Mouse (Mus musculus): ENCODE results near the gene Kazald1. TPM values are rescaled to one million over a fixed set of nuclear protein-coding genes. Genes with fewer than 3 reads are reported as not detected.

Gene Kazald1
- polyA plus RNA-seq, 1 experiment from 2014 or later: 1.1 TPM

DNA sequence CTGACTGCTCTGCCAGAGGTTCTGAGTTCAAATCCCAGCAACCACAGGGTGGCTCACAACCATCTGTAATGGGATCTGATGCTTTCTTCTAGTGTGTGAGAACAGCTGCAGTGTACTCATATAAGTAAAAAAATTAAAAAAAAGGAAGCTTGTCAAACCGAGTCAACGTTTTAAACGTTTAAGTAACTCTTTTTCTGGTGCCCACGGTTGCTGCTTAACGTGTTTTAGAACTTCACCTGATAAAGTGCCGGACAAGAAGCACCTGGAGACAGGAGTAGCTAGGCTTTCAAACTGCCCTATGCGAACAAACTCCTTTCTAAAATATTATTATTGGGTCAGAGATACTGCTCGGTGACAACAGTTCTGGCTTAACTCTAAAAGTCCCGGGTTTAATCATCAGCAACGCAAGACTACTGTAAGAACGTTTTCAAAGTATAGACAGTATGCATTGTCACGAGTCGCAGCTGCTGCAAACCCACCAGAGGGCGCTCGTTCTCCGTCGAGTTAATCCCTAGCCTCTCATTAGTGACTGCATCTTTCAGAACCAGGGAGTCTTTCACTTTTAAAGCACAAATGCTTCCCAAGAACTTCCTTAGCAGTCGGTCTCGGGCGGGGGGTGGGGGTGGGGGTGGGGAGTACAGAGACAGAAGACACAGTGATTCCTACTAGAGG is 1.0 kb upstream of the Kazald1 start:
- Histone ChIP-seq H3K9me3 (replicated peaks; ENCODE audit: control insufficient read depth, low read length) (no peaks in the 10 kb centered on the region), H3K4me3 (ENCODE audit: low read depth, low read length) (peak overlapping the region; percentile 49), H3K4me1 (ENCODE audit: control insufficient read depth, insufficient read depth, low read length) (peaks cover 13% of the 10 kb centered on the region), H3K4me2 (ENCODE audit: low read length) (peak overlapping the region; percentile 89), H3K36me3 (ENCODE audit: control insufficient read depth, insufficient read depth, low read length) (no peaks in the 10 kb centered on the region), H3K27ac (ENCODE audit: low read depth, low read length) (no peak overlapping the region), H3K27me3 (replicated peaks; ENCODE audit: control insufficient read depth, insufficient read depth, low read length) (peaks cover 40% of the 10 kb centered on the region), H3K9ac (ENCODE audit: low read length) (peak overlapping the region; percentile 60)
- ATAC-seq: peak; percentile 61
- peak; percentile 94 for DNase-seq (ENCODE audit: low spot score)
- WGBS: 7% methylated on average over 20 of the region's 20 CpGs

DNA sequence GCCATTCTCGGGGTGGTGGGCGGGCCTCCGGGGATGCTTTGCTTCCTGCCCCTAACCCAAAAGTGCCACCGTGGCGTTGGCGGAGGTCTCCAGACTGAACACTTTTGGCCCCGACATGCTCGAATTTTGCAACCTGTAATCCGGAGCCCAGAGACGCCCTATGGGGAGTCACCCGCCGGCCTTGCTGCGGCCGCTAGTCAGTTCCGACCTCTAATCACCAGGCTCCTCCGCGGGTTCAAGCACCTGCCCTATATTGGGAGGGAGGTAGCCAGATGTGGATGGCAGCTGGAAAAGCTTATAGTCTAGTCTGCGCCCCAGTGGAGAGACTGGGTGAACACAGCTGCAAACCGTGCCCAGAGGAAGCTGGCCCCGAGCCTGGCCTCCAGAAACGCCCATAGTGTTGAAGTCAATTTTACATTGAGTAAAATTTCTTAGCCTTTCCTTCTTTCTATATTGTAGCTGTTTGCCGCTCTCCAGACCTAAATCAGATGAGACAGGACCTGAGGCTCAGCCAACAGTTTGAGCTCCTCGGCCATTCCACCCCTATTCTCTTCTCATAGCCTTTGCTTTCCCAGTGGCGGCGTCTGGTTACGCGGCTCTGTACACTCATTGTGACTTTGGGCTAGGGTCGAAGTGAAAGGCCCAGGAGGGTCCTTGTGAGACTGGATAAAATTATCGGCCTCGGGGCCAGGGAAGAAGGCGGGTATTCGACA is 438 bp downstream of the Kazald1 start:
- peak overlapping the region; percentile 89 for H3K4me2 ChIP-seq (ENCODE audit: low read length)
- H3K4me3 ChIP-seq (ENCODE audit: low read depth, low read length): peak overlapping the region; percentile 49
- H3K27ac ChIP-seq (ENCODE audit: low read depth, low read length): no peak overlapping the region
- peaks cover 54% of the 10 kb centered on the region for H3K27me3 ChIP-seq (replicated peaks; ENCODE audit: control insufficient read depth, insufficient read depth, low read length)
- H3K36me3 ChIP-seq (ENCODE audit: control insufficient read depth, insufficient read depth, low read length): no peaks in the 10 kb centered on the region
- ATAC-seq: peak; percentile 47; the same call in 1 of the 2 replicates
- H3K9me3 ChIP-seq (replicated peaks; ENCODE audit: control insufficient read depth, low read length): no peaks in the 10 kb centered on the region
- peak overlapping the region; percentile 60 for H3K9ac ChIP-seq (ENCODE audit: low read length)
- no peak for DNase-seq (ENCODE audit: low spot score)
- H3K4me1 ChIP-seq (ENCODE audit: control insufficient read depth, insufficient read depth, low read length): peaks cover 22% of the 10 kb centered on the region
- under 1% methylated on average over 32 of the region's 32 CpGs for WGBS

DNA sequence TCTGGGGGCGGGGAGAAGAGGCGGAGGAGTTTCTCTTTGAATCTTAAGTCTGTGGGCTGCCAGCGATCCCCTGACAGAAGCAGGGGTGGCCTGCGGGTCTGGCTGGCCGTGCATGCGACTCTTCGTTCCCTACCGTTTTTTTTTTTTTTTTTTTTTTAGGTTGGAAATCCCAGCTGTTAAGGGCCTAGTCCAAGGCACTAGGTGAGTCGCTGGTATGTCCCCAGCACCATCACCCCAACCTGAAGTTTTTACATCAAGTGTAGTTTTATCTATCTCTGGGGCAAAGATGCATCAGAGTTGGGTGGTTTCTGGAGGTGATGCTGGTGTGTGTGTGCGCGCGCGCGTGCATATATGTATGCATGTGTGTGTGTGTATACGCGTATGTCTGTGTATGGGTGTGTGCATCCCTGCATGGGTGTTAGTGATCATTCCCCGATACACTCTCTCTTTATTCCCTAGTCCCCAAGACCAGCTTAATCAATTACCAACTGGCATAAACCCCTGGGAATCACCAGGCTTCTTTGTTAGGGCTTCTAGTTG is 1.1 kb downstream of the Kazald1 start:
- WGBS: 8% methylated on average over 17 of the region's 17 CpGs
- DNase-seq (ENCODE audit: low spot score): no peak
- peaks cover 28% of the 10 kb centered on the region for H3K4me1 ChIP-seq (ENCODE audit: control insufficient read depth, insufficient read depth, low read length)
- no peaks in the 10 kb centered on the region for H3K36me3 ChIP-seq (ENCODE audit: control insufficient read depth, insufficient read depth, low read length)
- peak overlapping the region; percentile 89 for H3K4me2 ChIP-seq (ENCODE audit: low read length)
- H3K9ac ChIP-seq (ENCODE audit: low read length): peak overlapping the region; percentile 29; the same call in 1 of the 2 replicates
- no peaks in the 10 kb centered on the region for H3K9me3 ChIP-seq (replicated peaks; ENCODE audit: control insufficient read depth, low read length)
- H3K27me3 ChIP-seq (replicated peaks; ENCODE audit: control insufficient read depth, insufficient read depth, low read length): peaks cover 60% of the 10 kb centered on the region
- H3K27ac ChIP-seq (ENCODE audit: low read depth, low read length): no peak overlapping the region
- H3K4me3 ChIP-seq (ENCODE audit: low read depth, low read length): peak overlapping the region; percentile 49
- ATAC-seq: no peak

DNA sequence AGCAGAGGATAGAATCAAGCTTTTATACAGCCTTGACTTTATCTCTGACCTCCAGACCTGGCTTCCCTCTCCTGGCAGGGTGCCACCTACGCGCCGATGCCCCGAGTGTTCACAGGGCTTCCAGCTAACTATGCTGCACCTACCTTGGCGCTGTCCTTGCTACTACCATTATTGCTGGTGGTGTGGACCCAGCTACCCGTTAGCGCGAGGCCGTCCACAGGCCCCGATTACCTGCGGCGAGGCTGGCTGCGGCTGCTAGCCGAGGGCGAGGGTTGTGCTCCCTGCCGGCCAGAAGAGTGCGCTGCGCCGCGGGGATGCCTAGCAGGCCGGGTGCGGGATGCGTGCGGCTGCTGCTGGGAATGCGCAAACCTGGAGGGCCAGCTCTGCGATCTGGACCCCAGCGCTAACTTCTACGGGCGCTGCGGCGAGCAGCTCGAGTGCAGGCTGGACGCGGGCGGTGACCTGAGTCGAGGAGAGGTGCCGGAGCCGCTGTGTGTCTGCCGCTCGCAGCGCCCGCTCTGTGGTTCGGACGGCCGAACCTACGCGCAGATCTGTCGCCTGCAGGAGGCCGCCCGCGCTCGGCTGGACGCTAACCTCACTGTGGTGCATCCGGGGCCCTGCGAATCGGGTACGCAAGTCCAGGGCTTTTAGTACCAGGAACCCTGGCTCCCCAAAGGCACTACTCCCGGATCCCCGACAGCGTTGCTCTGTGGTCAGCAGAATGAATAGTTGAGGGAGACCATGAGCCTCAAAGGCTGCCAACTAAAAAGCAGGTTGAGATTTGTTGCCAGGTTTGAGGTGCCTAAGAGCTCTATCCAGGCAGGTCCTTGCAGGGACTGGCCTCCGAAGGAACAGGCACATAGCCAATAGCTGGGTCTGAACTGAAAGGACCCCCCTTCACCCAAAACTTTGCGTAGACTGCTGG is 1.8 kb downstream of the Kazald1 start:
- H3K36me3 ChIP-seq (ENCODE audit: control insufficient read depth, insufficient read depth, low read length): no peaks in the 10 kb centered on the region
- no peak overlapping the region for H3K27ac ChIP-seq (ENCODE audit: low read depth, low read length)
- no peak for ATAC-seq
- H3K4me2 ChIP-seq (ENCODE audit: low read length): peak overlapping the region; percentile 56
- WGBS: 1% methylated on average over 62 of the region's 62 CpGs
- H3K9ac ChIP-seq (ENCODE audit: low read length): no peak overlapping the region
- peaks cover 62% of the 10 kb centered on the region for H3K27me3 ChIP-seq (replicated peaks; ENCODE audit: control insufficient read depth, insufficient read depth, low read length)
- peak overlapping the region; percentile 33 for H3K4me3 ChIP-seq (ENCODE audit: low read depth, low read length)
- H3K4me1 ChIP-seq (ENCODE audit: control insufficient read depth, insufficient read depth, low read length): peaks cover 29% of the 10 kb centered on the region
- peak; percentile 53 for DNase-seq (ENCODE audit: low spot score)
- H3K9me3 ChIP-seq (replicated peaks; ENCODE audit: control insufficient read depth, low read length): no peaks in the 10 kb centered on the region

DNA sequence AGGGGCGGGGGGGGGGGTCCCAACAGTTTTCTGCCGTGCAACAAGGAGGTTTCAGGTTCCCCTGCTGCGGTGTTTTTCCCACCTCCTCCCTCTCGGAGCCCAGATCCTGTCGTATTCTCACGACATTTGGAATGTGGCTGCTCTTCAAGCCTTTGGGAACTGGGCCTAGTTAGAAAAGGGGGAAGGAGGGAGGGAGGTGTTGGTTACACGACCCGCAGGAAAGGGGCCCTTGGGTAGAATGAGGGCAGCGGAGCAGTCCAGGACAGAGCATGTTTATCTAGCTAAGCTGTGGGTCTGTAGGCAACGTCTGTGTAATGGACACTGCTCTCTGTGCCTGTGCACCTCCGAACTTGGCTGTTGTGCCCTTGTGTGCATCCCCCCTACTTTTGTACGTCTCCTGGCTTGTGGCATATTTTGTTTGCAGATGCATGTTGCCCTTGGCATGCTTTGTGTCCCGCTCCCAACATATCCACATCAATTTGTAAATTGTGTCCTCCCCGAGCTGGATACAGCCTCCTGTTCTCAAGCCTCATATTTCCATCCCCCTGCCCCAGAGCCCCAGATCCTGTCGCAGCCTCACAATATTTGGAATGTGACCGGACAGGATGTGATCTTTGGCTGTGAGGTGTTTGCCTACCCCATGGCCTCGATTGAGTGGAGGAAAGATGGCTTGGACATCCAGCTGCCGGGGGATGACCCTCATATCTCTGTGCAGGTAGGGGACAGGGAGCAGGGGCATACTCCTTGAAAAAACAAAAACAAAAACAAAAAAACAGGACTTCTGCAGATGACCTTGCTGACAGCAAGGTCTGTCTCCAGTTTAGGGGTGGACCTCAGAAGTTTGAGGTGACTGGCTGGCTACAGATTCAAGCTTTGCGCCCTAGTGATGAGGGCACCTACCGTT is 3.0 kb downstream of the Kazald1 start:
- peaks cover 62% of the 10 kb centered on the region for H3K27me3 ChIP-seq (replicated peaks; ENCODE audit: control insufficient read depth, insufficient read depth, low read length)
- 6% methylated on average over 20 of the region's 20 CpGs for WGBS
- no peaks in the 10 kb centered on the region for H3K36me3 ChIP-seq (ENCODE audit: control insufficient read depth, insufficient read depth, low read length)
- peaks cover 29% of the 10 kb centered on the region for H3K4me1 ChIP-seq (ENCODE audit: control insufficient read depth, insufficient read depth, low read length)
- ATAC-seq: no peak
- H3K4me2 ChIP-seq (ENCODE audit: low read length): no peak overlapping the region
- no peak overlapping the region for H3K27ac ChIP-seq (ENCODE audit: low read depth, low read length)
- no peak overlapping the region for H3K4me3 ChIP-seq (ENCODE audit: low read depth, low read length)
- no peak for DNase-seq (ENCODE audit: low spot score)
- H3K9ac ChIP-seq (ENCODE audit: low read length): no peak overlapping the region
- H3K9me3 ChIP-seq (replicated peaks; ENCODE audit: control insufficient read depth, low read length): no peaks in the 10 kb centered on the region

DNA sequence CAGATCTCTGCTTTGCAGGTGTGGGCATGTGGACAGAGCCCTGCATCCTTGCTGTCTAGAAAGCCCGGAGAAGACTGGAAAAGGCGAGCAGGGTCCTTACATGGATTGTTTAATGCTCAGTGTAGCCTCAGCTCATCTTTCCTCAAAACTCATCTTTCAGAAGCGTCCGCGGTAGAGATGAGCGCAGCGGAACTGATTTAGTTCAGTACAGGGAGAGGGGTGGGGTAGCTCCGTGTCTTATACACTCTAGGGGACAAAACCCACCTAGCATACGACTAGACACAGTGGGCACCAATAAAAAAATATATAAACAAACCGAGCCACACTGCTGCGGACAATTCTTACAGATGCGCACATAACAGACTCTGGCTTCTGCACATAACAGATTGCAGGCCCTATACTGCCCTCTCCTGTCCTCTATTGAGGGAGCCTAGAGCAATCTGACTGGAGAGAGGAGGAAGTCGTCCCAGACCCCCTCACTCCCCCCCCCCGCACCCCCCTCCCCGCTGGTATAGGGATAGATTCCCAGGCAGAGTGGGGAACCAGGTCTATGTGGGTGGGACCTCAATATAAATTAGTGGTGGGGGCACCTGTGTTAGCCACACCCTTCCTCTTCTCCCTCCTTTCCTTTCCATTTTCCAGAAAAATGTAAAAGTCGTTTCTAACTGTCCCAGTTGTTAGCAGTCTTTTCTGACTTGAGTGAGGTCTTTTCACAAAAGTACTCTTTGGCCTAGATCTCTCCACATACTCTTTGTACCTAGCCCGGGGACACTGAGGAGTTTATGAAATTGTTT is 4.1 kb downstream of the Kazald1 start:
- Histone ChIP-seq H3K36me3 (ENCODE audit: control insufficient read depth, insufficient read depth, low read length) (no peaks in the 10 kb centered on the region), H3K4me3 (ENCODE audit: low read depth, low read length) (peak overlapping the region; percentile 25), H3K9me3 (replicated peaks; ENCODE audit: control insufficient read depth, low read length) (no peaks in the 10 kb centered on the region), H3K4me2 (ENCODE audit: low read length) (peak overlapping the region; percentile 56), H3K4me1 (ENCODE audit: control insufficient read depth, insufficient read depth, low read length) (peaks cover 29% of the 10 kb centered on the region), H3K27ac (ENCODE audit: low read depth, low read length) (no peak overlapping the region), H3K9ac (ENCODE audit: low read length) (no peak overlapping the region), H3K27me3 (replicated peaks; ENCODE audit: control insufficient read depth, insufficient read depth, low read length) (peaks cover 62% of the 10 kb centered on the region)
- DNase-seq (ENCODE audit: low spot score): peak; percentile 56
- 4% methylated on average over 17 of the region's 17 CpGs for WGBS
- ATAC-seq: no peak

DNA sequence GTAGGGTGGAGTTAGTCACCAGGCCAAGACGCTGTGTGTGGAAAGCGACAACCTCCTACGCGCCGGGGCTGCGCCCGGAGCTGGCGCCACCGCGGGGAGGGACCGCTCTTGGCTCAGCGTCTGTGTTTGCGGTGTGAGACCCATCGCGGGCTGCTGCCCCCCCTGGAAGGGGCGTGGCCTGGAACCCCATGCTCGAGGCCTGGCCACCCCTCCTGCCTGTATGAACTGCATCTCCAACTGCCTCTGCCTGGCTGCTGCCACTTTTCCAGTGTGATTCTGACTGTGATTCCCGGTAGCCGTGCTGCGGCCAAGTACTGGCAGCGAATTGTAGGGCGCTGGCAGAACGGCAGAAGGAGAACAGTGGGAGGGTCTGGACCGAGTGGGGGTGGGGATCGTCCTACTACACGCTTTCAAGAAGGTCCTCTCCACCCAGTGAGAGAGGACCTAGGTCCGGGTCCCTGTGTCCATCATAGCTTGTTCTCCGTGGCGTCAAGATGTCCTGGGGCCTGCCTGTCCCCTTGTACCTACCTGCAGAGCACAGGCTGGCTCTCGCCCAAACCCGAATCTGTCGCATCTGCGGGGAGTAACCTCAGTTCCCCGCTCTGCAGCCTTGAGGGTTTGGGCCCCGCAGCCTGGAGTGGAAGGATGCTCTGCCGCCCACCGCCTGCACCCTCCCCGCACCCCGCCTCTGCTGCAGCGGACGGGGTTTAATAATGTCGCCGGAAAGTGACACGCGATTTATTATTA is 4.9 kb downstream of the Kazald1 start:
- Histone ChIP-seq H3K9me3 (replicated peaks; ENCODE audit: control insufficient read depth, low read length) (no peaks in the 10 kb centered on the region), H3K27ac (ENCODE audit: low read depth, low read length) (no peak overlapping the region), H3K4me3 (ENCODE audit: low read depth, low read length) (peak overlapping the region; percentile 25), H3K4me1 (ENCODE audit: control insufficient read depth, insufficient read depth, low read length) (peaks cover 29% of the 10 kb centered on the region), H3K36me3 (ENCODE audit: control insufficient read depth, insufficient read depth, low read length) (no peaks in the 10 kb centered on the region), H3K9ac (ENCODE audit: low read length) (peak overlapping the region; percentile 49), H3K4me2 (ENCODE audit: low read length) (peak overlapping the region; percentile 56), H3K27me3 (replicated peaks; ENCODE audit: control insufficient read depth, insufficient read depth, low read length) (peaks cover 62% of the 10 kb centered on the region)
- ATAC-seq (peak; percentile 14; the same call in 1 of the 2 replicates), DNase-seq (ENCODE audit: low spot score) (peak; percentile 56)
- WGBS: under 1% methylated on average over 45 of the region's 45 CpGs

All from forebrain, embryonic 14.5 days (tissue).